Mouse (Mus musculus): ENCODE data around the gene Man1c1. TPM values are rescaled to one million over a fixed set of nuclear protein-coding genes. Genes with fewer than 3 reads are reported as not detected.

The Man1c1 gene
- polyA plus RNA-seq, 1 experiment from 2014 or later = 3.3 TPM

GRCm38 (mm10) chr4:134523447-134523846 lies 180.6 kb downstream of the Man1c1 start:
- Histone ChIP-seq H3K27ac (no peak overlapping the region), H3K4me3 (no peak overlapping the region), H3K27me3 (no peaks in the 10 kb centered on the region), H3K4me1 (no peaks in the 10 kb centered on the region), H3K36me3 (peaks cover 65% of the 10 kb centered on the region), H3K9ac (no peak overlapping the region), H3K4me2 (no peak overlapping the region), H3K9me3 (no peaks in the 10 kb centered on the region)
- no peak for ATAC-seq (ENCODE audit: borderline replicate concordance, extremely low read depth, low FRiP score, low TSS enrichment)
- 84% methylated on average over 4 of the region's 4 CpGs for WGBS

GRCm38 (mm10) chr4:134519281-134519680 lies 184.8 kb downstream of the Man1c1 start:
- no peaks in the 10 kb centered on the region for H3K27me3 ChIP-seq
- no peak overlapping the region for H3K4me2 ChIP-seq
- H3K4me3 ChIP-seq = no peak overlapping the region
- no peak overlapping the region for H3K9ac ChIP-seq
- no peaks in the 10 kb centered on the region for H3K9me3 ChIP-seq
- H3K27ac ChIP-seq = no peak overlapping the region
- no peak for ATAC-seq (ENCODE audit: borderline replicate concordance, extremely low read depth, low FRiP score, low TSS enrichment)
- peaks cover 21% of the 10 kb centered on the region for H3K4me1 ChIP-seq
- peaks cover 25% of the 10 kb centered on the region for H3K36me3 ChIP-seq

GRCm38 (mm10) chr4:134518541-134518940 lies 185.5 kb downstream of the Man1c1 start:
- H3K9me3 ChIP-seq = no peaks in the 10 kb centered on the region
- WGBS = 87% methylated on average over 4 of the region's 4 CpGs
- no peak overlapping the region for H3K4me2 ChIP-seq
- H3K27me3 ChIP-seq = no peaks in the 10 kb centered on the region
- no peak overlapping the region for H3K4me3 ChIP-seq
- ATAC-seq (ENCODE audit: borderline replicate concordance, extremely low read depth, low FRiP score, low TSS enrichment) = no peak
- H3K36me3 ChIP-seq = peaks cover 19% of the 10 kb centered on the region
- peaks cover 29% of the 10 kb centered on the region for H3K4me1 ChIP-seq
- no peak overlapping the region for H3K9ac ChIP-seq
- no peak overlapping the region for H3K27ac ChIP-seq

DNA sequence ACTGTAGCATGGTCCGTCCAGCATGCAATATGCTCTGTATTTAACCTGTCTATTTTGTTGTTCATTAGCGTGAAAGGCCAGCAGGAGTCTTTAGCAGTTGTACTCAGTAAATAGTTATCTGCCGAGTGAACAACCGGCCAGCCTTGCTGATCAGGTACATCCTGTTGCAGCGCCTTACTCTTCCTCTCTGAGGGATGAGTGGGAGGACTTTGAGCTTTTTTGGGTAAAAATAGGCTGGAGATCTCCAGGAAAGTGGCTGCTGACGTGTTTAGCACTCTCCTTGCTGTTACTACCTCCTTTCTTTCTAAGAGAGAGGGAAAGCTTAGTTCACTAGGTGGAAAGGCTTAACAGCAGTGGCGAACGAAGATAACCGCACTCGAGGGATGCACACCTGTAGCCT lies 186.4 kb downstream of the Man1c1 start:
- Histone ChIP-seq H3K36me3 (peaks cover 11% of the 10 kb centered on the region; the same call in 1 of the 2 replicates), H3K4me2 (no peak overlapping the region), H3K27ac (no peak overlapping the region), H3K9ac (no peak overlapping the region), H3K9me3 (no peaks in the 10 kb centered on the region), H3K4me3 (no peak overlapping the region), H3K4me1 (peaks cover 34% of the 10 kb centered on the region), H3K27me3 (no peaks in the 10 kb centered on the region)
- no peak for ATAC-seq (ENCODE audit: borderline replicate concordance, extremely low read depth, low FRiP score, low TSS enrichment)
- WGBS = 84% methylated on average over 10 of the region's 10 CpGs

- Histone ChIP-seq H3K9ac (no peak overlapping the region), H3K27ac (peak overlapping the region; percentile 33; the same call in 1 of the 2 replicates)
Observed at GRCm38 (mm10) chr4:134516981-134517380, 187.1 kb downstream of the Man1c1 start.

GRCm38 (mm10) chr4:134515614-134516013 lies 188.5 kb downstream of the Man1c1 start:
- no peak overlapping the region for H3K27ac ChIP-seq
- peaks cover 51% of the 10 kb centered on the region for H3K4me1 ChIP-seq

More at GRCm38 (mm10) chr4:134516981-134517380, 187.1 kb downstream of the Man1c1 start:
- no peak overlapping the region for H3K4me2 ChIP-seq
- no peak for ATAC-seq (ENCODE audit: borderline replicate concordance, extremely low read depth, low FRiP score, low TSS enrichment)
- peaks cover 9% of the 10 kb centered on the region; the same call in 1 of the 2 replicates for H3K36me3 ChIP-seq
- no peaks in the 10 kb centered on the region for H3K27me3 ChIP-seq
- WGBS = 66% methylated on average over 8 of the region's 8 CpGs
- H3K9me3 ChIP-seq = no peaks in the 10 kb centered on the region
- H3K4me1 ChIP-seq = peaks cover 42% of the 10 kb centered on the region
- no peak overlapping the region for H3K4me3 ChIP-seq

DNA sequence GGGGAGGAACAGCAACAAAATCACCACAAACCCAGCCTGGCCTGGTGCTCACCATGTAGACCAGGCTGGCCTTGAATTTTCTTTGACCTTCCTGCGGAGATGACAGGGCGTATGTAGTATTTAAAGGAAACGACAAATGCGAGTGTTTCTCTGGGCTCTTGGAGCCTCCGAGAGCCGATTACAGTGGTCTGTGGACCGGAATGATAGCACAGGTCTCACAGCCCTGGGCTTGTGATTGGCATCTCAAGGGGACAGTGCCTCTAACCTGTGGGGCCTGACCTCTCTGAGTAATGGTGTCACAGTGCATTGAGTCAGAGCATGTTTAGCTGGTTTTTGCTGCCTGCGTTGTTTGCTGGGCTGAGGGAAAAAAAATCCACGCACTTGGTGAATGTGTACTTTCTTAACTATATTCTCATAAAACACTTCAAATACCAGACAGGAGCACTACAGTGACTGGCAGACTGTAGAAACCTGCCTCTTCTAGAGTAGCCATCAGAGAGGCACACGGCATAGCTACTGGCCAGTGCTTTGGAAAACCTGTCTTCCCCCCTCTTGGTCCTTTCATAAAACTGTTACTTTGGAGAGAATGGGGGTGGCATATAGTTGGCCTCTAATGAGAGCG lies 189.7 kb downstream of the Man1c1 start:
- H3K9ac ChIP-seq = no peak overlapping the region
- no peak overlapping the region for H3K4me3 ChIP-seq
- H3K4me2 ChIP-seq = no peak overlapping the region
- H3K4me1 ChIP-seq = peaks cover 51% of the 10 kb centered on the region
- 73% methylated on average over 11 of the region's 11 CpGs for WGBS
- no peaks in the 10 kb centered on the region for H3K9me3 ChIP-seq
- H3K36me3 ChIP-seq = no peaks in the 10 kb centered on the region
- no peaks in the 10 kb centered on the region for H3K27me3 ChIP-seq
- peak overlapping the region; percentile 41 for H3K27ac ChIP-seq
- no peak for ATAC-seq (ENCODE audit: borderline replicate concordance, extremely low read depth, low FRiP score, low TSS enrichment)

More at GRCm38 (mm10) chr4:134515614-134516013, 188.5 kb downstream of the Man1c1 start:
- 57% methylated on average over 7 of the region's 7 CpGs for WGBS
- Histone ChIP-seq H3K4me3 (no peak overlapping the region), H3K27me3 (no peaks in the 10 kb centered on the region), H3K4me2 (no peak overlapping the region), H3K9me3 (no peaks in the 10 kb centered on the region), H3K36me3 (no peaks in the 10 kb centered on the region), H3K9ac (no peak overlapping the region)
- ATAC-seq (ENCODE audit: borderline replicate concordance, extremely low read depth, low FRiP score, low TSS enrichment) = no peak

GRCm38 (mm10) chr4:134512798-134513197 lies 191.3 kb downstream of the Man1c1 start:
- Histone ChIP-seq H3K4me2 (peak overlapping the region; percentile 96), H3K4me1 (peaks cover 51% of the 10 kb centered on the region), H3K27ac (no peak overlapping the region), H3K36me3 (no peaks in the 10 kb centered on the region), H3K4me3 (peak overlapping the region; percentile 29), H3K9ac (peak overlapping the region; percentile 31; the same call in 1 of the 2 replicates), H3K9me3 (no peaks in the 10 kb centered on the region), H3K27me3 (no peaks in the 10 kb centered on the region)
- ATAC-seq (ENCODE audit: borderline replicate concordance, extremely low read depth, low FRiP score, low TSS enrichment) = no peak; the same call in 1 of the 2 replicates
- WGBS = 6% methylated on average over 15 of the region's 15 CpGs

DNA sequence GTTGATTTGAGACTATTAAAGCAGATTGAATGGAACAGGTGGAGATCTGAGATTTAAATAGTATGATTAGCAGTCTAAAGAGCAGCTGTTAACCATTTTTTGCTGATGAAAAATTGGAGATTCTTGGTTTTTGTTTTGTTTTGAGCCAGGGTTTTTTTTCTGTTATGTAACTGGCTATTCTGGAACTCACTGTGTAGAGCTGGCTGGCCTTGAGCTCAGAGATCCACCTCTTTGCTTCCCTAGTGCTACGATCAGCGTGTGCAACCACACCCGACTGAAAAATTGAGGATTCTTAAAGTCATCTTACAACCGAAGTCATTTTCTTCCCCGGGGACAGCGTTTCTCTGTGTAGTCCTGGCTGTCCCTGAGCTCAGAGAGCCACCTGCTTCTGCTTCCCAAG lies 192.4 kb downstream of the Man1c1 start:
- Histone ChIP-seq H3K4me3 (peak overlapping the region; percentile 89), H3K9me3 (no peaks in the 10 kb centered on the region), H3K4me1 (peaks cover 46% of the 10 kb centered on the region), H3K9ac (peak overlapping the region; percentile 76), H3K27ac (no peak overlapping the region), H3K36me3 (no peaks in the 10 kb centered on the region), H3K4me2 (peak overlapping the region; percentile 96), H3K27me3 (no peaks in the 10 kb centered on the region)
- no peak for ATAC-seq (ENCODE audit: borderline replicate concordance, extremely low read depth, low FRiP score, low TSS enrichment)
- WGBS = 50% methylated on average over 6 of the region's 6 CpGs

Small RNAs within 50 kb of the gene (microRNA-seq; reads per million reads assigned to microRNA genes)
- gene Mir6403 = not detected

Other genes starting within 250 kb of the Man1c1 start
- 1,835 and 1,898 TPM in 2 replicates for gene Stmn1, start 236.0 kb downstream of the Man1c1 start, polyA plus RNA-seq (2015; fragmentation: Nextera tagmentation; extraction: Ambion mirVana)
- 4.2 and 6.7 TPM in 2 replicates for gene Paqr7, start 207.6 kb downstream of the Man1c1 start, polyA plus RNA-seq (2015; fragmentation: Nextera tagmentation; extraction: Ambion mirVana)
- gene Aunip, start 193.3 kb downstream of the Man1c1 start, polyA plus RNA-seq (2015; fragmentation: Nextera tagmentation; extraction: Ambion mirVana) = 18.7 and 20.2 TPM in 2 replicates
- 109 and 114 TPM in 2 replicates for gene Mtfr1l, start 168.9 kb downstream of the Man1c1 start, polyA plus RNA-seq (2015; fragmentation: Nextera tagmentation; extraction: Ambion mirVana)
- gene Selenon, start 152.1 kb downstream of the Man1c1 start, polyA plus RNA-seq (2015; fragmentation: Nextera tagmentation; extraction: Ambion mirVana) = 35.3 and 46.2 TPM in 2 replicates
- 21.8 and 24.9 TPM in 2 replicates for gene Ldlrap1, start 63.7 kb upstream of the Man1c1 start, polyA plus RNA-seq (2015; fragmentation: Nextera tagmentation; extraction: Ambion mirVana)
- gene Maco1, start 149.1 kb upstream of the Man1c1 start, polyA plus RNA-seq (2015; fragmentation: Nextera tagmentation; extraction: Ambion mirVana) = 36.1 and 39.9 TPM in 2 replicates
- 2.3 and 5.4 TPM in 2 replicates for gene Rhd, start 160.2 kb upstream of the Man1c1 start, polyA plus RNA-seq (2015; fragmentation: Nextera tagmentation; extraction: Ambion mirVana)
- 172 and 184 TPM in 2 replicates for gene Tmem50a, start 210.7 kb upstream of the Man1c1 start, polyA plus RNA-seq (2015; fragmentation: Nextera tagmentation; extraction: Ambion mirVana)
- gene Rsrp1, start 219.3 kb upstream of the Man1c1 start, polyA plus RNA-seq (2015; fragmentation: Nextera tagmentation; extraction: Ambion mirVana) = 369 and 412 TPM in 2 replicates
- gene Syf2, start 226.6 kb upstream of the Man1c1 start, polyA plus RNA-seq (2015; fragmentation: Nextera tagmentation; extraction: Ambion mirVana) = 64.0 and 73.8 TPM in 2 replicates

Measured in lung, embryonic 15.5 days (tissue).